Mouse (Mus musculus) liver, postnatal 0 days (tissue): ENCODE measurements at regions not wholly inside any gene's neighbourhood (a gene's known extent, or its start where the extent isn't known, plus 50 kb on each side); places are given as distances from the start of the nearest gene placed in this dataset.

Source experiments
- CTCF ChIP-seq: sonication (generic); IDR thresholded peaks from 2 replicates; pipeline ENCODE4 v1.5.1; 2016; ENCODE audit warnings: antibody characterized with exemption, low read depth
- EP300 ChIP-seq: IDR thresholded peaks from 2 replicates; pipeline ENCODE4 v1.6.1; 2016; ENCODE audit warnings: antibody characterized with exemption, low read depth, mild to moderate bottlenecking

DNA sequence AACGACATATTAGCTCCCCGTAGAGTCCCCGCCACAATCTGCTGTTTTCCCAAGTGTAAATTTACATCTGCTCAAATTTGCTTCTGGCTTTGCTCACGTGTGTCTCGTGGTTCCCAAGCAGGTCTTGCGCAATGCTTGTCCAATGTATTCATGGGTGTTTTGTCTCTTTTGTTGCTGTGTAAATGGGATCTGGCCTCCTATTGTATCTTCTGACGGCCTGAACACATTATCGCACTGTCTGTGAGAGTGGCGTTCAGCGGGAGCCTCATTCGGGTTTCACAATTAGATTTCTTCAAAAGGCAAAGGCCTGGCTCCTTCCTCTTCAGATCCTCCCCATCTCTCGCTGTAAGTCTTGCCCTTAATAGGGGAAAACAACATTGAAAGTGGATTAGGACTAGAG lies 274.5 kb downstream of the Fam19a5 start:
- TF ChIP-seq EP300 (no peak), CTCF (no peak)
